Mouse (Mus musculus) neural tube, embryonic 11.5 days (tissue): ENCODE results near the gene Qpct. TPM values are rescaled to one million over a fixed set of nuclear protein-coding genes. Genes with fewer than 3 reads are reported as not detected.

Experiments used
- ATAC-seq: fragments of 200-750 bp; cut with Nextera tagmentation; 2 replicates; pipeline ENCODE4 v1.8.0; 2017; ENCODE audit warnings: moderate number of reproducible peaks, mild to moderate bottlenecking, moderate TSS enrichment, moderate library complexity; ENCODE audit not compliant: insufficient read depth, low FRiP score, low TSS enrichment
- DNase-seq: peaks from one replicate; pipeline ENCODE4 v3.0.0-alpha.2; 2015; ENCODE audit warnings: low spot score
- H3K27ac ChIP-seq: fragments of 300-500 bp; sonication (generic); 2 replicates; pipeline ENCODE4 v1.5.1; 2014; ENCODE audit warnings: low read depth, mild to moderate bottlenecking, low read length
- H3K27me3 ChIP-seq: fragments of 300-500 bp; sonication (generic); 2 replicates; pipeline ENCODE4 v1.6.1; 2014; ENCODE audit warnings: mild to moderate bottlenecking, low read length, mixed read lengths; ENCODE audit not compliant: control insufficient read depth, insufficient read depth
- H3K36me3 ChIP-seq: fragments of 300-500 bp; sonication (generic); 2 replicates; pipeline ENCODE4 v1.6.1; 2014; ENCODE audit warnings: mild to moderate bottlenecking, low read length, moderate library complexity, mixed read lengths; ENCODE audit not compliant: control insufficient read depth, insufficient read depth
- H3K4me1 ChIP-seq: fragments of 300-500 bp; sonication (generic); 2 replicates; pipeline ENCODE4 v1.6.1; 2014; ENCODE audit warnings: low read length, mixed read lengths; ENCODE audit not compliant: control insufficient read depth, insufficient read depth
- H3K4me2 ChIP-seq: fragments of 300-500 bp; sonication (generic); 2 replicates; pipeline ENCODE4 v1.6.1; 2014; ENCODE audit warnings: low read depth, mild to moderate bottlenecking, moderate library complexity
- H3K4me3 ChIP-seq: fragments of 300-500 bp; sonication (generic); 2 replicates; pipeline ENCODE4 v1.5.1; 2014; ENCODE audit warnings: low read depth, low read length
- H3K9ac ChIP-seq: fragments of 300-500 bp; sonication (generic); 2 replicates; pipeline ENCODE4 v1.6.1; 2014; ENCODE audit warnings: mild to moderate bottlenecking, low read length
- H3K9me3 ChIP-seq: fragments of 300-500 bp; sonication (generic); 2 replicates; pipeline ENCODE4 v1.6.1; 2016; ENCODE audit warnings: low read length; ENCODE audit not compliant: control insufficient read depth
- WGBS: fragments of 180-500 bp; shearing (Covaris S2); extraction: QIAGEN DNeasy Blood & Tissue Kit; methylation state at CpG from one replicate; pipeline ENCODE4 v1.1.7; 2014; 5-methylcytosine and 5-hydroxymethylcytosine counted together
- polyA plus RNA-seq: library from polyadenylated mRNA; unstranded; fragments of >200 nt; fragmentation: Nextera tagmentation; extraction: Ambion mirVana; gene quantifications from 2 replicates; pipeline ENCODE4 v1.2.1, GENCODE M21; 2014

Qpct gene
- polyA plus RNA-seq, 1 experiment from 2014 or later = 6.4 TPM

GRCm38 (mm10) chr17:79120269-79120668 lies 68.6 kb downstream of the Qpct start:
- Histone ChIP-seq H3K9ac (no peak overlapping the region), H3K4me2 (no peak overlapping the region), H3K27me3 (no peaks in the 10 kb centered on the region), H3K27ac (no peak overlapping the region), H3K4me3 (no peak overlapping the region), H3K4me1 (no peaks in the 10 kb centered on the region), H3K36me3 (no peaks in the 10 kb centered on the region), H3K9me3 (no peaks in the 10 kb centered on the region)
- WGBS = 88% methylated on average over 3 of the region's 3 CpGs
- DNase-seq = no peak
- ATAC-seq = no peak

- H3K27me3 ChIP-seq = no peaks in the 10 kb centered on the region
- ATAC-seq (no peak), DNase-seq (no peak)
- no peak overlapping the region for H3K4me2 ChIP-seq
- no peak overlapping the region for H3K4me3 ChIP-seq
- no peaks in the 10 kb centered on the region for H3K36me3 ChIP-seq
- H3K4me1 ChIP-seq = no peaks in the 10 kb centered on the region
- no peaks in the 10 kb centered on the region for H3K9me3 ChIP-seq
- H3K9ac ChIP-seq = no peak overlapping the region
- H3K27ac ChIP-seq = no peak overlapping the region
- WGBS = 48% methylated on average over 8 of the region's 8 CpGs
Observed at GRCm38 (mm10) chr17:79133740-79134139, 82.0 kb downstream of the Qpct start.

- Histone ChIP-seq H3K4me1 (no peaks in the 10 kb centered on the region), H3K4me3 (no peak overlapping the region), H3K4me2 (no peak overlapping the region), H3K9me3 (no peaks in the 10 kb centered on the region), H3K27ac (no peak overlapping the region), H3K9ac (no peak overlapping the region), H3K27me3 (no peaks in the 10 kb centered on the region), H3K36me3 (no peaks in the 10 kb centered on the region)
- 93% methylated on average over 6 of the region's 6 CpGs for WGBS
- DNase-seq (no peak), ATAC-seq (no peak)
Observed at GRCm38 (mm10) chr17:79135826-79136225, 84.1 kb downstream of the Qpct start.

GRCm38 (mm10) chr17:79136401-79136800 lies 84.7 kb downstream of the Qpct start:
- DNase-seq (no peak), ATAC-seq (no peak)
- WGBS = 94% methylated on average over 2 of the region's 2 CpGs
- Histone ChIP-seq H3K4me1 (no peaks in the 10 kb centered on the region), H3K4me2 (no peak overlapping the region), H3K4me3 (no peak overlapping the region), H3K9me3 (no peaks in the 10 kb centered on the region), H3K36me3 (no peaks in the 10 kb centered on the region), H3K27ac (no peak overlapping the region), H3K27me3 (no peaks in the 10 kb centered on the region), H3K9ac (no peak overlapping the region)

Other genes with a start within 250 kb of the Qpct start
- gene Heatr5b, start 216.5 kb upstream of the Qpct start, polyA plus RNA-seq = 18.9 and 21.3 TPM in 2 replicates
- gene Gpatch11, start 216.3 kb upstream of the Qpct start, polyA plus RNA-seq = 35.2 and 46.4 TPM in 2 replicates
- gene Eif2ak2, start 169.3 kb upstream of the Qpct start, polyA plus RNA-seq = 3.2 and 3.3 TPM in 2 replicates
- gene Sult6b1, start 144.9 kb upstream of the Qpct start, polyA plus RNA-seq = 0.11 TPM in 1 of 2 replicates, not detected in the other
- 99.3 and 109 TPM in 2 replicates for gene Cebpzos, start 135.4 kb upstream of the Qpct start, polyA plus RNA-seq
- 56.8 and 57.6 TPM in 2 replicates for gene Cebpz, start 114.8 kb upstream of the Qpct start, polyA plus RNA-seq
- gene Ndufaf7, start 114.8 kb upstream of the Qpct start, polyA plus RNA-seq = 48.3 and 53.3 TPM in 2 replicates
- gene Prkd3, start 31.1 kb upstream of the Qpct start, polyA plus RNA-seq = 45.7 and 46.8 TPM in 2 replicates